Mouse (Mus musculus): Measurements from ENCODE around the gene Spg11. TPM values are rescaled to one million over a fixed set of nuclear protein-coding genes. Genes with fewer than 3 reads are reported as not detected.
"Not testable (repeated sequence)": the region's sequence is repeated elsewhere in the genome, so short reads cannot be mapped to it uniquely, and the experiment has no call there.

Gene Spg11
- polyA plus RNA-seq, 1 experiment from 2014 or later: 9.8 TPM

DNA sequence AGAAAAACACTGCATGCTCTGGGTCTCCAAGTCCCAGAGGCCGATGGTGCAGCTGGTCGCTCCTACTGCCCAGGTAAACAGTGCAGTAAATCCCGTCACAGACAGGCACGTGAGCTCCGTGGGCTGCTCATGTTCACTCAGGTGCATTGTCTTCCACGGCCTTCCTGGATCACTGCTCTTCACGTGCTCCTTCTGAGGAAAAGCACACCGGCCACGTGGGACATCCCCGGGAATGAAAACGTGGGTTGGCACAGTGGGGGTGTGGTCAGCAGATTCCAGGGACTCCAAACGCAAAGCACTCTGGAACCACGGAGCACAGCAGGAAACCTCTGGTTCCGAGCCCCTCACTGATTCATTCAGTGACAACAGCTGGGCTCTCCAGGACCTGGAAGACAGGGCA is 10.1 kb downstream of the Spg11 start:
- H3K27ac ChIP-seq (replicated peaks; ENCODE audit: low read depth, low read length): no peak overlapping the region
- H3K4me3 ChIP-seq (ENCODE audit: low read depth, low read length): no peak overlapping the region
- no peaks in the 10 kb centered on the region for H3K27me3 ChIP-seq (replicated peaks; ENCODE audit: control insufficient read depth, insufficient read depth, low read length)
- no peak overlapping the region for H3K9ac ChIP-seq (ENCODE audit: low read depth, low read length)
- H3K4me1 ChIP-seq (ENCODE audit: control insufficient read depth, insufficient read depth, low read length): no peaks in the 10 kb centered on the region
- H3K36me3 ChIP-seq (ENCODE audit: control insufficient read depth, insufficient read depth, low read length): peaks cover 59% of the 10 kb centered on the region
- H3K9me3 ChIP-seq (ENCODE audit: control insufficient read depth, low read length): no peaks in the 10 kb centered on the region
- no peak for ATAC-seq (ENCODE audit: low read depth)
- DNase-seq (ENCODE audit: low spot score): no peak
- H3K4me2 ChIP-seq (ENCODE audit: low read depth, low read length): no peak overlapping the region
- WGBS: 81% methylated on average over 14 of the region's 14 CpGs

DNA sequence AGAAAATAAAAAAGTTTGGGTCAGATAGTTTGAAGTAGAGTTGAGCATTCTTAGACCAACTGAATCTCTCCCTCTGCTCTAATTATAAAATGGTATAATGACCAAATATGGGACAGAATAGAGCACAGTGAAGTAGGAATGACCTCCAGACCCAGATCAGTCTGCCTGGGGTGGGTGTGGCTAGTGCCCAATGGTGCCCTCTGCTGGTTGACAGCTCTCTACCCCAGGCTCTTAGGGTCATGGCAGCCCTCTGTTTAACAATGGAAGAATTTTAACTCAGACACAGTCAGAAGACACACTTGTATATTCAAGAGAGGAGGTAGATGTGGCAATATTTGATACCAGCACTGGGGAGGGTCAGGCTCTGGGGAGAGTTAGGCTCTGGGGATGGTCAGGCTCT is 16.1 kb downstream of the Spg11 start:
- Histone ChIP-seq H3K9ac (ENCODE audit: low read depth, low read length) (no peak overlapping the region), H3K9me3 (ENCODE audit: control insufficient read depth, low read length) (no peaks in the 10 kb centered on the region), H3K27me3 (replicated peaks; ENCODE audit: control insufficient read depth, insufficient read depth, low read length) (no peaks in the 10 kb centered on the region), H3K4me3 (ENCODE audit: low read depth, low read length) (no peak overlapping the region), H3K4me1 (ENCODE audit: control insufficient read depth, insufficient read depth, low read length) (no peaks in the 10 kb centered on the region), H3K27ac (replicated peaks; ENCODE audit: low read depth, low read length) (no peak overlapping the region), H3K4me2 (ENCODE audit: low read depth, low read length) (no peak overlapping the region), H3K36me3 (ENCODE audit: control insufficient read depth, insufficient read depth, low read length) (peaks cover 79% of the 10 kb centered on the region)
- DNase-seq (ENCODE audit: low spot score) (no peak), ATAC-seq (ENCODE audit: low read depth) (no peak)

DNA sequence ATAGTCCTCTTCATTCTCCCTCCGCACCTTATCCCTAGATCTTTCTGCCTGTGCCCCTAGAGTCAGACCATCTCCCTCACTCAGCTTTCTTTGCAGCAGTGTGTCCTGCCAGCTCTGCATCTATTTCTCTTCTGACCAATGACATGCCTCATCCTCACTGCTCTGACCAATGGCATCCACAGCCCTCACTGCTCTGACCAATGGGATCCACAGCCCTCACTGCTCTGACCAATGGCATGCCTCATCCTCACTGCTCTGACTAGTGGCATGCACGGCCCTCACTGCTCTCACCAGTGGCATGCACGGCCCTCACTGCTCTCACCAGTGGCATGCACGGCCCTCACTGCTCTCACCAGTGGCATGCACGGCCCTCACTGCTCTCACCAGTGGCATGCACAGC is 20.5 kb downstream of the Spg11 start:
- not testable (repeated sequence) for H3K9me3 ChIP-seq (ENCODE audit: control insufficient read depth, low read length); H3K4me1 ChIP-seq (ENCODE audit: control insufficient read depth, insufficient read depth, low read length); DNase-seq (ENCODE audit: low spot score); H3K4me3 ChIP-seq (ENCODE audit: low read depth, low read length); H3K27me3 ChIP-seq (replicated peaks; ENCODE audit: control insufficient read depth, insufficient read depth, low read length); ATAC-seq (ENCODE audit: low read depth); H3K4me2 ChIP-seq (ENCODE audit: low read depth, low read length); H3K27ac ChIP-seq (replicated peaks; ENCODE audit: low read depth, low read length); H3K9ac ChIP-seq (ENCODE audit: low read depth, low read length)
- WGBS: 79% methylated on average over 5 of the region's 5 CpGs
- H3K36me3 ChIP-seq (ENCODE audit: control insufficient read depth, insufficient read depth, low read length): peaks cover 93% of the 10 kb centered on the region

DNA sequence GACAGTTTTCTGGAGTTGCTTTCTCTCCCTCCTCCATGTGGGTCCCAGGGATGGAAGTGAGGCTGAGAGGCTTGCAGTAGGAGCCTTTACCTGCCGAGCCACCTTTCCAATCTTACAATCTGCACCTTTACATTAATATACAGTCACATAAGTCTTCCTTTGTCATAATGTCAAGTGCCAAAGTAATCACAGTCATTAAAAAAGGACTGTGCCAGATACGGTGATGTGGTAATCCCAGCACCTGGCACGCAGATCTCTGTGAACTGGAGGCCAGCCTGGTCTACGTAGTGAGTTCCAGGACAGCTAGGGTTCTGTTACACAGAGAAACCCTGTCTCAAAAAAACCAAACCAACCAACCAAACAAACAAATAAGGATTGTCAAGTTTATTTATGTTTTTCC is 24.3 kb downstream of the Spg11 start:
- no peaks in the 10 kb centered on the region for H3K9me3 ChIP-seq (ENCODE audit: control insufficient read depth, low read length)
- no peaks in the 10 kb centered on the region for H3K27me3 ChIP-seq (replicated peaks; ENCODE audit: control insufficient read depth, insufficient read depth, low read length)
- no peak overlapping the region for H3K4me3 ChIP-seq (ENCODE audit: low read depth, low read length)
- no peak overlapping the region for H3K27ac ChIP-seq (replicated peaks; ENCODE audit: low read depth, low read length)
- DNase-seq (ENCODE audit: low spot score) (no peak), ATAC-seq (ENCODE audit: low read depth) (no peak)
- no peaks in the 10 kb centered on the region for H3K4me1 ChIP-seq (ENCODE audit: control insufficient read depth, insufficient read depth, low read length)
- WGBS: 89% methylated on average over 4 of the region's 4 CpGs
- H3K4me2 ChIP-seq (ENCODE audit: low read depth, low read length): no peak overlapping the region
- peaks cover 77% of the 10 kb centered on the region for H3K36me3 ChIP-seq (ENCODE audit: control insufficient read depth, insufficient read depth, low read length)
- H3K9ac ChIP-seq (ENCODE audit: low read depth, low read length): no peak overlapping the region

DNA sequence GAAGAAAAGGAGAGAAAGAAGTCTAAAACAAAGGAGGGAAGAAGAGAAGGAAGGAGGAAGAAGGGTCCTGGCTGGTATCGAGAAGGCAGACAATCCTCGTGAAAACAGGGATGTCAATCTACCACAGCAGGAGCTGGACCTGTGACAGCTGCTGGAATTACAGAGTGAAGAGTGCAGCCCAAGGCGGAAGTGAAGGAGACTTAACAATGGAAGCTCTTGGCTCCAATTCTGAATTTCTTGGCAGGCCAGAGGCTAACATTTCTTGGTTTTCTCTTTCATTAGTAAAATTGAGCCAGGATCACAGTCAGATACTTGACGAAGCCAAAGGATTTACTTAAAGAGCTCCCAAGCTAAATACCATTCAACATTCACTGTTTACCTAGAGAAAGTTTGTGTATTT is 31.7 kb downstream of the Spg11 start:
- Histone ChIP-seq H3K4me2 (ENCODE audit: low read depth, low read length) (no peak overlapping the region), H3K36me3 (ENCODE audit: control insufficient read depth, insufficient read depth, low read length) (peaks cover 77% of the 10 kb centered on the region), H3K27me3 (replicated peaks; ENCODE audit: control insufficient read depth, insufficient read depth, low read length) (no peaks in the 10 kb centered on the region), H3K4me1 (ENCODE audit: control insufficient read depth, insufficient read depth, low read length) (no peaks in the 10 kb centered on the region), H3K4me3 (ENCODE audit: low read depth, low read length) (no peak overlapping the region), H3K9ac (ENCODE audit: low read depth, low read length) (no peak overlapping the region), H3K9me3 (ENCODE audit: control insufficient read depth, low read length) (no peaks in the 10 kb centered on the region), H3K27ac (replicated peaks; ENCODE audit: low read depth, low read length) (0 out of 2 replicates have a peak overlapping the region, but pooled peaks have one; percentile 21)
- DNase-seq (ENCODE audit: low spot score) (peak; percentile 78), ATAC-seq (ENCODE audit: low read depth) (peak; percentile 67)
- WGBS: 65% methylated on average over 4 of the region's 4 CpGs

DNA sequence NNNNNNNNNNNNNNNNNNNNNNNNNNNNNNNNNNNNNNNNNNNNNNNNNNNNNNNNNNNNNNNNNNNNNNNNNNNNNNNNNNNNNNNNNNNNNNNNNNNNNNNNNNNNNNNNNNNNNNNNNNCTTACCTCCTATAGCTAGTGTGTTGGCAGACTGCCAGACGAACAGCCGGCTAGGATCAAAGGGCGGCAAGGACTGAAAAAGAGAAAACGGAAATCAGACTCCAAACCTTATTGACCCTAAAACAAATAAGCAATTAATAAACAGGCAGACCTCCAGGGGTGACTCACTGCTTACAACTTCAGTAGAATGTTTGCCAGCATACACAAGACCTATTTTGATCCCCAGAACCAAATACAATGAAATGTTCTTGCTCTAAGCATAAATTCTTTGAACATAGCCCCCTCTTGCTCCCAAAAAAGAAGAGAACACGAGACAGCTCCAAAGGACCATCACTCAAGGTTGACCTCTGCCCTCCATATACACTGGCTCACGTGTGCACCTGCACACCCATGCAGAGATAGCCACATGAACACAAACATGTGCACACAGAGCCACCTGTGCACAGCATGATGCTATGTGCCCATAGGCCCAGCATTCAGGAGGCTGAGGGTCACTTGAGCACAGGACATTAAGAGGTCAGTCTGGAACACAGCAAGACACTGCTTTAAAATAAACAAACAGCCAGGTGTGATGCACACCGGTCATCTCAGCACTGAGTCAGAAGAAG is 36.3 kb downstream of the Spg11 start:
- H3K27me3 ChIP-seq (replicated peaks; ENCODE audit: control insufficient read depth, insufficient read depth, low read length): no peaks in the 10 kb centered on the region
- H3K4me1 ChIP-seq (ENCODE audit: control insufficient read depth, insufficient read depth, low read length): no peaks in the 10 kb centered on the region
- no peaks in the 10 kb centered on the region for H3K9me3 ChIP-seq (ENCODE audit: control insufficient read depth, low read length)
- no peak for ATAC-seq (ENCODE audit: low read depth)
- peak; percentile 39 for DNase-seq (ENCODE audit: low spot score)
- H3K27ac ChIP-seq (replicated peaks; ENCODE audit: low read depth, low read length): no peak overlapping the region
- H3K4me3 ChIP-seq (ENCODE audit: low read depth, low read length): no peak overlapping the region
- WGBS: 56% methylated on average over 7 of the region's 7 CpGs
- no peak overlapping the region for H3K4me2 ChIP-seq (ENCODE audit: low read depth, low read length)
- no peak overlapping the region for H3K9ac ChIP-seq (ENCODE audit: low read depth, low read length)
- H3K36me3 ChIP-seq (ENCODE audit: control insufficient read depth, insufficient read depth, low read length): peaks cover 76% of the 10 kb centered on the region

DNA sequence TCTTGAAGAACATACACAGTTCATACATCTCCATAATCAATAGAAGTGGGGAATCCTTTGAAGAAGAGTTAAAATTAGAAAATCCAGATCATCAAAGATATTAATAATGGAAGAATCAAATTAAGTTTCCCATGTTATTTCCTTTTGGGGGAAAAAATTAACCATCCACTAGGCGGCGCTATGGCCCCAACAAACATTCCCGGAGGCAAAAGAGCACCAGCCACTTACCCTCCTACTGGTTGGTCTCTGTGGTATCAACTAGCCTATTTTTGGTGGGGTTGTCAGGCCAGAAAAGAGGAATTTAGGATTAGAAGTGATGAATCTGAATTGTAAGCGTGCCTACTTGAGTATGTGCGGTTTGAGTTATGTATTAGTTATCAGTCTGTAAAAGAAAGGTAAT is 48.3 kb downstream of the Spg11 start:
- Histone ChIP-seq H3K36me3 (ENCODE audit: control insufficient read depth, insufficient read depth, low read length) (peaks cover 60% of the 10 kb centered on the region), H3K4me2 (ENCODE audit: low read depth, low read length) (no peak overlapping the region), H3K4me1 (ENCODE audit: control insufficient read depth, insufficient read depth, low read length) (no peaks in the 10 kb centered on the region), H3K27me3 (replicated peaks; ENCODE audit: control insufficient read depth, insufficient read depth, low read length) (no peaks in the 10 kb centered on the region), H3K9me3 (ENCODE audit: control insufficient read depth, low read length) (no peaks in the 10 kb centered on the region), H3K4me3 (ENCODE audit: low read depth, low read length) (no peak overlapping the region), H3K9ac (ENCODE audit: low read depth, low read length) (no peak overlapping the region), H3K27ac (replicated peaks; ENCODE audit: low read depth, low read length) (no peak overlapping the region)
- ATAC-seq (ENCODE audit: low read depth) (no peak), DNase-seq (ENCODE audit: low spot score) (peak; percentile 29)
- 41% methylated on average over 5 of the region's 5 CpGs for WGBS

DNA sequence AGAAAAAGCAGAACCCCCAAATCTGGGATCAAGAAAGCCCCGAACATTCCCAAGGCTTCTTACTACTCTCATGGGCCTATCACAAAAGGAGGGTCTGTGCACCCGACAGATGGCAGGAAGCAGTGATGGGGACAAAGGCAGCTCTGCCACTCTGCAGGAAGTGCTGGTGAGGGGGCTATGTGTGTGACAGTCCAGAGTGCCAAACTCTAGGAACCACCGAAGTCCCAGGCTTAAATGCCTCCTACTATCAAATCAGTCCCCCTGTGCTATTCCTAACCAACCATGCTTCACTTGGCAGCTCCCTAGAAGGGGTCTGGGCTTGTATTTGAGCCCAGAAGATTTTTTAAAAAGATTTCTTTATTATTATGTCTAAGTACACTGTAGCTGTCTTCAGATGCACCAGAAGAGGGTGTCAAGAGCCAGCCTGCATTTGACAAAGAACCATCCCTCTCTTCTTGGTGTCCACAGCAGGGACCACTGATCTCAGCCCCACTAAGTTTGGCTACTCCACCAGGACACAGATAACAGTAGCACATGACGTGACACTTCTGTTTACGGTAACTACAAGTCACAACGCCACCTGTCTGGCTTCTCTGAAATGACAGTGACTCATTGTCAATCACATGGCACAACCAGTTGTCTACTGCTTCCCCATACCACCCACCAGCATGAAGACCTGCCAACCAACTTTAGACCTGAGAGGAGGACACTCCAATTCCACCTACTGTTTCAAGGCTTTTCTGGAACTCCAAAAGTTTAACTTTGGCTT is 48.9 kb downstream of the Spg11 start:
- DNase-seq (ENCODE audit: low spot score) (no peak), ATAC-seq (ENCODE audit: low read depth) (no peak)
- Histone ChIP-seq H3K27me3 (replicated peaks; ENCODE audit: control insufficient read depth, insufficient read depth, low read length) (no peaks in the 10 kb centered on the region), H3K36me3 (ENCODE audit: control insufficient read depth, insufficient read depth, low read length) (peaks cover 61% of the 10 kb centered on the region), H3K4me3 (ENCODE audit: low read depth, low read length) (no peak overlapping the region), H3K4me1 (ENCODE audit: control insufficient read depth, insufficient read depth, low read length) (no peaks in the 10 kb centered on the region), H3K9me3 (ENCODE audit: control insufficient read depth, low read length) (no peaks in the 10 kb centered on the region), H3K4me2 (ENCODE audit: low read depth, low read length) (no peak overlapping the region), H3K9ac (ENCODE audit: low read depth, low read length) (no peak overlapping the region), H3K27ac (replicated peaks; ENCODE audit: low read depth, low read length) (no peak overlapping the region)
- WGBS: 86% methylated on average over 6 of the region's 6 CpGs

DNA sequence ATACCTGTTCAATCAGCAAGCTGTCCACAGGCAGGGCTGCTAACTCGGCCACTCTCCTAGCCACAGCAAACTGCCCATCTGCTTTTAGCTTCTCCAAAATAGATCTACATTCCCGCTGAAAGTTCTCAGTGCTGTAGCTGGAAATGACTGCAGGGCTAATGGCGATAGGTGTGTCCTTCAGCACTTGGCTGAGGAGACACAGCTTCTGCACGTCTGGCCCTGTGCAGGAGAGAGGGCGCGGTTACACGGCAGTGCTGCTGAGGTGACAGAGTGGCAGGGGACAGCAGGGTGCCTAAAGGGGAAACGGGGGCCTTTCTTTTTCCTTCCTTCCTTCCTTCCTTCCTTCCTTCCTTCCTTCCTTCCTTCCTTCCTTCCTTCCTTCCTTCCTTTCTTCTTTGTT is 51.9 kb downstream of the Spg11 start:
- 75% methylated on average over 8 of the region's 8 CpGs for WGBS
- H3K4me1 ChIP-seq (ENCODE audit: control insufficient read depth, insufficient read depth, low read length): no peaks in the 10 kb centered on the region
- H3K9me3 ChIP-seq (ENCODE audit: control insufficient read depth, low read length): no peaks in the 10 kb centered on the region
- no peak for DNase-seq (ENCODE audit: low spot score)
- peaks cover 48% of the 10 kb centered on the region for H3K36me3 ChIP-seq (ENCODE audit: control insufficient read depth, insufficient read depth, low read length)
- ATAC-seq (ENCODE audit: low read depth): no peak
- H3K27me3 ChIP-seq (replicated peaks; ENCODE audit: control insufficient read depth, insufficient read depth, low read length): no peaks in the 10 kb centered on the region
- H3K4me2 ChIP-seq (ENCODE audit: low read depth, low read length): no peak overlapping the region
- H3K4me3 ChIP-seq (ENCODE audit: low read depth, low read length): no peak overlapping the region
- no peak overlapping the region for H3K9ac ChIP-seq (ENCODE audit: low read depth, low read length)
- no peak overlapping the region for H3K27ac ChIP-seq (replicated peaks; ENCODE audit: low read depth, low read length)
